Mouse (Mus musculus): ENCODE data around the gene Fgfr2.

- no peak for TF ChIP-seq POLR2A (IDR thresholded peaks at IDR 0.05; ENCODE audit: borderline replicate concordance, extremely low read depth, insufficient read depth, insufficient read length, poor library complexity, severe bottlenecking)
- TF ChIP-seq CTCF (IDR thresholded peaks at IDR 0.05; ENCODE audit: borderline replicate concordance, extremely low read depth, insufficient read depth, insufficient read length) = no peak
These were observed 1055.6 kb downstream of the Fgfr2 start for GRCm38 (mm10) chr7:132067511-132067910.

Measured in brain, embryonic 14.5 days (tissue).